Mouse (Mus musculus): ENCODE data around the gene Dnase1l1.

DNA sequence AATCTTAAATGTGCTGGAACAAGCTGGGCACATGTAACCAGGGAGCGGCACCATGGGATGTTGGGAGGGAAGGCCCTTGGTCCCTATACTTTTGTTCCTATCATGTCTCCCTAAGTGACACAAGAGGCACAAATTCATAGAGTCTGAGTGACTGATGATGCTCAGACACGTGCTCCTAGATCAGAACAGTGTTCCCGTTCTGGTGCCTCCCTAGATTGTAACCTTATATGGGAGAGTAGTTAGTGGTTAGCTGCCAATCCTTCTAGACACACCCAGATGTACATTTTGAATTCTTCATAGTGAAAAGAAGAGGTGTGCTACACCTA lies 12.4 kb downstream of the Dnase1l1 start:
- TF ChIP-seq CTCF (IDR thresholded peaks at IDR 0.05; ENCODE audit: low read depth, low read length): no peak
- no peak for TF ChIP-seq POLR2A (IDR thresholded peaks at IDR 0.05; ENCODE audit: insufficient read depth, low read length)
- no peak for TF ChIP-seq EP300 (IDR thresholded peaks at IDR 0.05; ENCODE audit: insufficient read depth, low read depth, low read length)

Data from ES-Bruce4 (cell line).